Mouse (Mus musculus) limb, embryonic 13.5 days (tissue): ENCODE data around the gene Atl3. TPM values are rescaled to one million over a fixed set of nuclear protein-coding genes. Genes with fewer than 3 reads are reported as not detected.
A peak's percentile ranks its signal among the peaks of the same experiment; 100 is the strongest.

Experiments
- ATAC-seq: fragments of 200-750 bp; cut with Nextera tagmentation; 2 replicates; pipeline ENCODE4 v1.8.0; 2017; ENCODE audit warnings: low read depth, moderate number of reproducible peaks, moderate TSS enrichment; ENCODE audit not compliant: low FRiP score
- H3K27ac ChIP-seq: fragments of 300-500 bp; sonication (generic); 2 replicates; pipeline ENCODE4 v1.5.1; 2015; ENCODE audit warnings: inconsistent platforms, mild to moderate bottlenecking, moderate library complexity
- H3K27me3 ChIP-seq: fragments of 300-500 bp; sonication (generic); 2 replicates; pipeline ENCODE4 v1.6.1; 2015; ENCODE audit warnings: mild to moderate bottlenecking, inconsistent platforms
- H3K36me3 ChIP-seq: fragments of 300-500 bp; sonication (generic); 2 replicates; pipeline ENCODE4 v1.6.1; 2015; ENCODE audit warnings: inconsistent platforms, mild to moderate bottlenecking, moderate library complexity
- H3K4me1 ChIP-seq: fragments of 300-500 bp; sonication (generic); 2 replicates; pipeline ENCODE4 v1.6.1; 2015; ENCODE audit warnings: inconsistent platforms
- H3K4me2 ChIP-seq: fragments of 300-500 bp; sonication (generic); replicated peaks from 2 replicates; pipeline ENCODE4 v1.6.1; 2015; ENCODE audit warnings: inconsistent platforms, mild to moderate bottlenecking, moderate library complexity
- H3K4me3 ChIP-seq: fragments of 300-500 bp; sonication (generic); 2 replicates; pipeline ENCODE4 v1.5.1; 2015; ENCODE audit warnings: moderate library complexity, mild to moderate bottlenecking, inconsistent platforms
- H3K9ac ChIP-seq: fragments of 300-500 bp; sonication (generic); 2 replicates; pipeline ENCODE4 v1.6.1; 2015; ENCODE audit warnings: mild to moderate bottlenecking, inconsistent platforms
- H3K9me3 ChIP-seq: fragments of 300-500 bp; sonication (generic); 2 replicates; pipeline ENCODE4 v1.6.1; 2016; ENCODE audit warnings: inconsistent platforms
- WGBS: fragments of 180-500 bp; shearing (Covaris S2); methylation state at CpG from one replicate; pipeline ENCODE4 v1.1.7; 2015; 5-methylcytosine and 5-hydroxymethylcytosine counted together
- polyA plus RNA-seq: library from polyadenylated mRNA; unstranded; fragments of >200 nt; fragmentation: Nextera tagmentation; extraction: Ambion mirVana; gene quantifications from 2 replicates; pipeline ENCODE4 v1.2.1, GENCODE M21; 2015

Atl3 gene
- polyA plus RNA-seq, result 13.7 and 15.6 TPM in 2 replicates

DNA sequence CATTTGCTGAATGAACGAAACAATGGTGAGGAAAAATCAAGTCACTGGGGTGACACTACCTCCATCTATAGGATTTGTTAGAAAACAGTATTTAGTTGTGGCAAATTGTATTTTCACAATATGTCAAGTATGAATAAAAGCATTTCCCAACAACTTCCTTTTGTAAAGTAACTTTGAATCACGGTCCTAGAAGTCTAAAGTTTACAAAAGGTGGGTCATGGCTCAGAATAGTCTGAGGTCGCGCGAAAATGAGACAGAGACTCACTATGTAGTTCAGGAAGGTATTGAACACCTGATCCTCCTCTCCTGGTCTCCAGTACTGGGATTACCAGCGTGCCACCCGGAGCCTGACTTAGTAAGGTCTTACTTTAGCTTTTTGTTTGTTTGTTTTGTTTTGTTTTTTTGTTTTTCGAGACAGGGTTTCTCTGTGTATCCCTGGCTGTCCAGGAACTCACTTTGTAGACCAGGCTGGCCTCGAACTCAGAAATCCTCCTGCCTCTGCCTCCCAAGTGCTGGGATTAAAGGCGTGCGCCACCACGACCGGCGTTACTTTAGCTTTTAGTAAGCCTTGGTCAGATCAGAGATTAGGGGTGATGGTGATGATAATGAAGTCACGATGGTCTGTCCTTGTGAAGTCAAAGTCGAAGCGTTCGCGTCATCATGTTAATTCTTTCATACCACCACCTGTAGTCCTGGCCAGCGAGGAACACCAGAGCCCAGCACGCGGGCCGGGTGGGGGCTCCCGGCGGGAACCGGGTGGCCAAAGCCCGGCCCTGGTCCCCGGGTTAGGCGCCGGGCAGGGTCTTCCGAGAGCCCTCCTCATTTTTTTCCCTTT is at the start of gene Atl3:
Gene Atl3 (plus strand): TSS at position 689 of the 835 bp plus-strand sequence.
- WGBS, result 31% methylated on average over 31 of the region's 31 CpGs

DNA sequence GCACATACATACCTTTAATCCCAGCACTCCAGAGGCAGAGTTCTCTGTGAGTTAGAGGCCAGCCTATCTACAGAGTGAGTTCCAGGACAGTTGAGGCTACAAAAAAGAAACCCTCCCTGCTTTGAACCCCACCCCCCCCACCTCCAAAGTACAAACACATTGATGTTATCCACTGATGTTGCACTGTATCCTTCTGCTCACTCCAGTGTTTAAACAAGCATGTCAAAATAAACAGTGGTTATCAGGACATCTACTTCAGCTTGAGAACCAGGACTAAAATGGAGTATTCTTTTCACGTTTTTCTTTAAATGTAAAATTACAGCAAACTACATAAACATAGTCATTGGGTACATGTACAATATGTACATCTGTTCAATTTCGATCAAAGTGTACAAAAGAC is 48.7 kb upstream of the Atl3 start:
- Histone ChIP-seq H3K4me2 (no peak overlapping the region), H3K4me1 (peaks cover 10% of the 10 kb centered on the region), H3K27me3 (no peaks in the 10 kb centered on the region), H3K9me3 (no peaks in the 10 kb centered on the region), H3K9ac (no peak overlapping the region), H3K4me3 (no peak overlapping the region), H3K27ac (no peak overlapping the region), H3K36me3 (peaks cover 16% of the 10 kb centered on the region)
- no peak for ATAC-seq
- 96% methylated on average over 2 of the region's 2 CpGs for WGBS

More for the DNA sequence above, at the start of gene Atl3:
- peaks cover 10% of the 10 kb centered on the region for H3K4me1 ChIP-seq
- H3K4me2 ChIP-seq, result peak within 1 kb of the TSS; percentile 66
- H3K9ac ChIP-seq, result peak within 1 kb of the TSS; percentile 92
- no peaks in the 10 kb centered on the region for H3K36me3 ChIP-seq
- no peaks in the 10 kb centered on the region for H3K27me3 ChIP-seq
- peak within 1 kb of the TSS; percentile 71 for H3K4me3 ChIP-seq
- H3K9me3 ChIP-seq, result no peaks in the 10 kb centered on the region
- peak within 1 kb of the TSS; percentile 98 for H3K27ac ChIP-seq
- no peak for ATAC-seq

DNA sequence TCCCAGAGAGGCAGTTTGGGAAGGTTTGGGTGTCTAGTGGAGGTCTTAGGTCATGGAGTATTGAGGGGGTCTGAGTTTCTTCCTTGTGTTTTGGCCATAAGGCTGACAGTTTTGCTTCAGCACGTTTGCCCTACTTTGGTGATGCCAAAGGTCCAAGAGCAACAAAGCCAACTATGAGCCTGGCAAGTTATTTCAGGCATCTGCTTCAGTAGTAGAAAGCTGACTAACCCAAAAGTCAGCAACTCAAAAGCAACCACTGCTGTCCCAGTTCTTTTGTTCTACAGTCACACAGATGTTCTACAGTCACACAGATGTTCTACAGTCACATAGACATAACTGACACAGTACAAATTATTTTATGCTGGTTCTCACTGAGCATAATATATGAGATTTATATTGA is 48.2 kb upstream of the Atl3 start:
- 97% methylated on average over 1 of the region's 1 CpGs for WGBS
- ATAC-seq, result no peak
- Histone ChIP-seq H3K4me2 (no peak overlapping the region), H3K4me1 (peaks cover 10% of the 10 kb centered on the region), H3K27me3 (no peaks in the 10 kb centered on the region), H3K9ac (no peak overlapping the region), H3K36me3 (peaks cover 16% of the 10 kb centered on the region), H3K27ac (no peak overlapping the region), H3K4me3 (no peak overlapping the region), H3K9me3 (no peaks in the 10 kb centered on the region)

DNA sequence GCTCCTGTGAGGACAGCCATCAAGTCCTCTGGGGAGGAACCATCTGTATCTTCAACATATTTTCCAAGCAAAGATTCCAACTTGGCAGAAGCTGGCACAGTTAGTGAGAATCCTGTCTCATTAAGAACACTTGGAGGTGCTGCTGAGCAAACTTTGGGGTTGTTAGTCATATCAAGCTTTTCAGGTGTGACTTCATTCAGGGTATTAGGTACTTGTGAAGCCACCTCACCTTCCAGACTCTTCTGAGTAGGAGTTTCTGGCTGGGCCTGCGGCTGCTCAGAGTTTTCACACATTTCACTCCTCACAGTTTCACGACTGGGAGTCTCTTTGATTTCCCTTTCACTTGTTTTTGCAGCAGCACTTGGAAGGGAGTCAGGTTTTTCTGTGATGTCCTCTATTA is 37.0 kb upstream of the Atl3 start:
- H3K27ac ChIP-seq, result no peak overlapping the region
- H3K4me3 ChIP-seq, result no peak overlapping the region
- H3K4me1 ChIP-seq, result no peaks in the 10 kb centered on the region
- no peak overlapping the region for H3K9ac ChIP-seq
- 59% methylated on average over 2 of the region's 2 CpGs for WGBS
- H3K27me3 ChIP-seq, result no peaks in the 10 kb centered on the region
- H3K9me3 ChIP-seq, result no peaks in the 10 kb centered on the region
- peaks cover 11% of the 10 kb centered on the region; the same call in 1 of the 2 replicates for H3K36me3 ChIP-seq
- H3K4me2 ChIP-seq, result no peak overlapping the region
- no peak for ATAC-seq

DNA sequence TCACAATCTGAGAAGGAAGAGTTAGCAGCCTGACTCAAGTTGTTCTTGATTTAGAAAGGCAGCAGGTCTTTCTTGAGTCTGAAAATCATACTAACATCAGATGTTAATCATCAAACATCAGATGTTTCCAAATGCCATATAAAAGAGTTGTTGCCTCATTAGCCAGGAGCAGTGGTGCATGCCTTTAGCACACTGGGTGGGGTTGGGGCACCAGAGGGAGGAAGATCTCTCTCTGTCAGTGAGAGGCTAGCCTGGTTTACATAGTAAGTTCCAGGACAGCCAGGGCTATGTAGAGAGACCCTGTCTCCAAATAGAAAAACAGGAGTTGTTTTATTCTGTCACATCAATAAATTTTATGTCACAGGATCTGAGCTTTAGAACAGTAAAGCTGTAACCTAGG is 34.9 kb upstream of the Atl3 start:
- Histone ChIP-seq H3K27ac (no peak overlapping the region), H3K9me3 (no peaks in the 10 kb centered on the region), H3K27me3 (no peaks in the 10 kb centered on the region), H3K4me3 (no peak overlapping the region), H3K9ac (no peak overlapping the region), H3K36me3 (peaks cover 11% of the 10 kb centered on the region; the same call in 1 of the 2 replicates), H3K4me2 (no peak overlapping the region), H3K4me1 (no peaks in the 10 kb centered on the region)
- ATAC-seq, result no peak

DNA sequence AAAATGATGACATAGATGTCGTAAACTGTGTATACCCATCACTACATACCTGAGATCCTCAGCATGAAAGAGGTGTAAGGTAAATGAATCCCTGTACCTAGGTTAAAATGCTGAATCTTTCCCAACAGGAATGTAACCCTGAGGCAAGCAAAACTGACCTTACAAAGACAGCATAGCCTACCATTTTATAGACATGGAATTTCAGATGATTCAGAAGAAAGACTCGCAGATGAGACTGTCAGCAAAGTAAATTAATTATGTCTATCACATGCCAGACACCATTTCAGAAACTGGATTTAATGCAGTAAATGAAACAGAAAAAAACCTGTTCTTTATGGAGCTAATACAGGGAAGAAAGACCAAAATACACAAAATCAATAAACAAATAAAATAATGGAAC is 34.5 kb upstream of the Atl3 start:
- Histone ChIP-seq H3K9me3 (no peaks in the 10 kb centered on the region), H3K4me3 (no peak overlapping the region), H3K9ac (no peak overlapping the region), H3K27ac (no peak overlapping the region), H3K4me2 (no peak overlapping the region), H3K4me1 (no peaks in the 10 kb centered on the region), H3K27me3 (no peaks in the 10 kb centered on the region), H3K36me3 (peaks cover 11% of the 10 kb centered on the region; the same call in 1 of the 2 replicates)
- no peak for ATAC-seq
- 85% methylated on average over 2 of the region's 2 CpGs for WGBS

DNA sequence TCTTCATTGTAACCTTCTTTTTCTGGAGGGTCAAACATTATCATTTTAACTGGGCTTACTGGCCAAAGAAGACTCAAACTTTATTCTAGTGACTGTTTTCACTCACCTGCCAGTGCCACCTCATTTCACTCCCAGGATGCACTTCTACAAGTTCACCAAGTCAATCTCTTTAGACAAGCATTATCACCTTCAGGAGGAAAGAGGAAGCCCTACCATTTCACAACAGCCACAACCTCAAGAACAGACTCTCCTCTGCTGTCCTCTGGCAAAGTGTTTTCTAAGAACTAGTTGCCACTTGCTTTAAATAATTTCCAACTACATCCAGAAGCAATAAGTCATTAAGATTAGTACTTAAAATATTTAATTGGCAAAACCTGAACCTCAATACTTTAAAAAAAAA is 25.9 kb upstream of the Atl3 start:
- ATAC-seq, result no peak
- no peak overlapping the region for H3K4me2 ChIP-seq
- no peaks in the 10 kb centered on the region for H3K27me3 ChIP-seq
- no peak overlapping the region for H3K27ac ChIP-seq
- H3K4me1 ChIP-seq, result no peaks in the 10 kb centered on the region
- peaks cover 22% of the 10 kb centered on the region for H3K36me3 ChIP-seq
- no peak overlapping the region for H3K4me3 ChIP-seq
- no peak overlapping the region for H3K9ac ChIP-seq
- H3K9me3 ChIP-seq, result no peaks in the 10 kb centered on the region

DNA sequence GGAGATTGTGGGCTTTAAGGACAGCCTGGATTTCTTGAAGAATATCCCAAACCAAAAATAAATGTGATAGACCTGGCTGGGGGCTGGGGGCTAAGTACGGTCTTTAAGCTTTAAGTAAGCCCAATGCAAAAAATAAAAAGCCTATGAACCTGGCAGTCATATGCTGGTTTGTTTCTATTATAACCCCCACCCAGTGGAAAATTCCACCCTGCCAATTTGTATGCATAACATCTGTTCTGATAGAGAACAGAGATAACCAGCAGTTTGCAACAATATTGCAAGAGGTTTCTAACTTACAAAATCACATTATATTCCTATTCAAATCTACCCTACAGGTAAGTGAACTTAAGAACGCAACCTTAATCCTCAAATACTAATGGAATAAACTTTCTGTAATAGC is 23.2 kb upstream of the Atl3 start:
- Histone ChIP-seq H3K27ac (no peak overlapping the region), H3K4me3 (no peak overlapping the region), H3K9ac (no peak overlapping the region), H3K36me3 (peaks cover 34% of the 10 kb centered on the region), H3K4me1 (no peaks in the 10 kb centered on the region), H3K27me3 (no peaks in the 10 kb centered on the region), H3K9me3 (no peaks in the 10 kb centered on the region), H3K4me2 (no peak overlapping the region)
- 85% methylated on average over 2 of the region's 2 CpGs for WGBS
- no peak for ATAC-seq

DNA sequence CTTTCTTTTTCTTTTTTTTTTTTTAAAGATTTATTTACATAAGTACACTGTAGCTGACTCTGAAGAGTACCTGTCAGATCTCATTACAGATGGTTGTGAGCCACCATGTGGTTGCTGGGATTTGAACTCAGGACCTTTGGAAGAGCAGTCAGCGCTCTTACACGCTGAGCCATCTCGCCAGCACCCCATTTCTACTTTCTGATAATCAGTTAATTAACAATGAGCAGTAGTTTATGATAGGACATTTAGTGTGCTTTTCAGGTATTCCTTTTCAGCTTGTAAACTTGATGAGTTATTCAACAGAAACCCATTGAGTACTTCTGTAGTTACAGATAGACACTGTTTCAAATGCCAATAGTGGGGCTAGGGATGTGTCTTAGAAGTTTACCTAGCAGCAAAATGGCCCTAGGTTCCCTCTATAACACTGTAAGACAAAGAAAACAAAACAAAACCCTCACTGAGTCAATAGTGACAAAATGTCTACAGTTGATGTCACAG is 14.0 kb upstream of the Atl3 start:
- H3K36me3 ChIP-seq, result no peaks in the 10 kb centered on the region
- ATAC-seq, result no peak

DNA sequence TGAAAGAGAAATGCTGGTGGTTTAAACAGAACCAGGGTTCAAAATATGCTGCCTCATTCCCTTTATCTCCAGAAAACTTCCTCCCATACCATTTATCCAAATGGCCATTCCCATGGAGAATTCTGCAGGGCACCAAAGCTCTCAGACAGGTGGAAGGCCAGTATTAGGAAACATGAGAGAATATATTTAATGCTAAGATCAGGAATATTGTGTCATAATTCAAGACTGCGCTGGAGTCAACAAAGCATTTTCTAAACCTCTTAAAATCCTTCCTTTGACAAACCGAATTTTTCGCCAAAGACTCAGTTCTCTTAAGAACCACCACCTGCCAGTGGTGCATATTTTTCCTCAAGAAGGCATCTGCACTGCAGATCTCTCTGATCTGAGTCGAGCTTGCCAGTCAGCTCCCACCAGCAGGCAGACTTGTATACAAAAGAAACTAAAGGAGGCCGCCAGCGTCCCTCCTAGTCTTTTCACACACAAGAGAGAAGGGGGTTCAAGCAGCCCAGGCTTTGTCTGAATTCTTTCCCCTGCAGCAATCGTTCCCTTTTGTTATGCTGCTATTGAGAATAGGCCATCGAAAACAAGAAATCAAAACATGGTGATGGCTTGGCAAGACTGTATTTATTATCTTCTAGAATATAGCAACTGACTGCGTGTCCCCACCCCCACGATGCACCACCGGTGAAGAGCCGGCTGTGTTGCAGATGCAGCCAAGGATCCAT is 12.1 kb upstream of the Atl3 start:
- H3K27me3 ChIP-seq, result no peaks in the 10 kb centered on the region
- H3K4me1 ChIP-seq, result peaks cover 18% of the 10 kb centered on the region
- H3K4me2 ChIP-seq, result peak overlapping the region; percentile 80
- peak overlapping the region; percentile 97 for H3K4me3 ChIP-seq
- peak overlapping the region; percentile 95 for H3K9ac ChIP-seq
- no peaks in the 10 kb centered on the region for H3K9me3 ChIP-seq
- H3K27ac ChIP-seq, result peak overlapping the region; percentile 65; the same call in 1 of the 2 replicates
- WGBS, result 5% methylated on average over 12 of the region's 12 CpGs
- no peak for ATAC-seq
- H3K36me3 ChIP-seq, result no peaks in the 10 kb centered on the region

More for the DNA sequence above, 14.0 kb upstream of the Atl3 start:
- Histone ChIP-seq H3K4me2 (no peak overlapping the region), H3K9me3 (no peaks in the 10 kb centered on the region), H3K27ac (no peak overlapping the region), H3K4me3 (no peak overlapping the region), H3K4me1 (peaks cover 18% of the 10 kb centered on the region), H3K9ac (no peak overlapping the region), H3K27me3 (no peaks in the 10 kb centered on the region)
- 97% methylated on average over 3 of the region's 3 CpGs for WGBS

DNA sequence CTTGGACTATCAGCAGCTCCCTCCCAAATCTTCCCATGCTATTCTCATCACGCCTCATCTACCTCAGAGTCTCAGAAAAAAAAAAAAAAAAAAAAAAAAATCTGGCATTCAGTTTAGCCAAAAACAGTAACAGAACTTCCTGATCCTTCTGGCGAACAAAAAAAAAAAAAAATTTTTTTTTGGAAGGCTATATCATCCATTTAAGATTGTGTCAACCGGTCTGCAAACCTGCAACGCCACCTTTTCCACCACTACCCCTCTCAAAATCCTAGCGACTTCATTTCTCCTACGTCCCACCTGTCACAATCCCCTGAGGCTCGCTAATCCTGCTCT is 11.6 kb upstream of the Atl3 start:
- peak overlapping the region; percentile 80 for H3K4me2 ChIP-seq
- WGBS, result under 1% methylated on average over 7 of the region's 7 CpGs
- H3K27ac ChIP-seq, result peak overlapping the region; percentile 96; the same call in 1 of the 2 replicates
- peak overlapping the region; percentile 97 for H3K4me3 ChIP-seq
- H3K9ac ChIP-seq, result peak overlapping the region; percentile 95
- no peaks in the 10 kb centered on the region for H3K36me3 ChIP-seq
- H3K27me3 ChIP-seq, result no peaks in the 10 kb centered on the region
- ATAC-seq, result no peak; the same call in 1 of the 2 replicates
- H3K4me1 ChIP-seq, result peaks cover 18% of the 10 kb centered on the region
- H3K9me3 ChIP-seq, result no peaks in the 10 kb centered on the region
